Mouse (Mus musculus): Measurements from ENCODE around the gene Msh2.

GRCm38 (mm10) chr17:87695874-87696465, 23.8 kb downstream of the Msh2 start:
- no peak for TF ChIP-seq POLR2A (IDR thresholded peaks at IDR 0.05; ENCODE audit: insufficient read depth, low read depth, low read length)
- no peak for TF ChIP-seq CTCF (IDR thresholded peaks at IDR 0.05; ENCODE audit: insufficient read depth, low read depth, low read length)

Measured in olfactory bulb, adult 2 months (tissue).